In the genomic region with DNA sequence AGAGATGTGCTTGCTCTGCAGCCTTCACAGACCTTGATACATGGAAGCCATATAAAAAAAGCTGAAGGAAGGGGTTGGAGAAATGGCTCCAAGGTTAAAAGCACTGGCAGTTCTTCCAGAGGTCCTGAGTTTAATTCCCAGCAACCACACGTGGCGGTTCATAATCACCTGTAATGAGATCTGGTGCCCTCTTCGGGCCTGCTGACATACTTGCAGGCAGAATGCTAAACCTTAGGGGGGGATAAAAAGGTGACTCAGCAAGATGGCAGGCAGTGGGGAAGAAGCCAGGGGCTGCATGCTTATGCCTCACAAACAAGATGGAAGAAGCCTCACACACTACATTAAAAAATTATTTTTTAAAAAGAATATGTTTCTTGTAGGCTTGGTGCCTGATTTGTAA, we compare ENCODE assay signal across 26 mouse cellular contexts. TPM values are rescaled to one million over a fixed set of nuclear protein-coding genes. Genes with fewer than 3 reads are reported as not detected.
DNase-seq lines count a peak whose midpoint lies in the region; ATAC-seq and TF ChIP-seq lines count a peak whose summit lies in the region.
"Had no signal": no experiment of that assay in that cellular context is flagged by ENCODE, and none has a peak within 500 bp of the region (broad histone marks: within the 10 kb centered on the region; RNA-seq: fewer than 3 reads in every experiment).

No protein-coding gene starts in this region.

- TF ChIP-seq POLR2A in heart, adult 2 months (IDR thresholded peaks at IDR 0.05; ENCODE audit: insufficient read depth, low read depth, low read length) = no peak

- WGBS in heart, adult 2 months = 67% methylated on average over 3 of the region's 3 CpGs
- 69% methylated on average over 3 of the region's 3 CpGs for WGBS in liver, postnatal 0 days (ENCODE audit: insufficient replicate concordance)

- no peaks in the 10 kb centered on the region for H3K27me3 ChIP-seq in heart, adult 2 months (ENCODE audit: control insufficient read depth, insufficient read depth, low read length)
- H3K27me3 ChIP-seq in liver, postnatal 0 days (ENCODE audit: insufficient read depth, low read length) = no peaks in the 10 kb centered on the region
- H3K27me3 ChIP-seq: embryonic facial prominence, embryonic 15.5 days; limb, embryonic 12.5 days; liver, embryonic 15.5 days; megakaryocyte, embryonic 14.5 days; neural tube, embryonic 15.5 days had no signal

- H3K27ac ChIP-seq in heart, adult 2 months = no peak overlapping the region
- no peak overlapping the region for H3K27ac ChIP-seq in liver, postnatal 0 days (ENCODE audit: low read depth)
- peak overlapping the region; percentile 28; the same call in 1 of the 2 replicates for H3K27ac ChIP-seq in ES-E14 (ENCODE audit: insufficient read depth, low read depth, low read length, poor library complexity, severe bottlenecking)
- H3K27ac ChIP-seq: embryonic facial prominence, embryonic 15.5 days; forebrain, embryonic 10.5 days; limb, embryonic 12.5 days; liver, embryonic 15.5 days; neural tube, embryonic 15.5 days had no signal

- H3K4me1 ChIP-seq in heart, adult 2 months (ENCODE audit: control insufficient read depth, insufficient read depth, low read length) = peaks cover 21% of the 10 kb centered on the region
- peaks cover 15% of the 10 kb centered on the region for H3K4me1 ChIP-seq in liver, postnatal 0 days (ENCODE audit: insufficient read depth)
- peaks cover 17 to 22% of the 10 kb centered on the region in 2 experiments for H3K4me1 ChIP-seq in ES-E14 (ENCODE audit: control insufficient read depth in 2 of 2, insufficient read depth in 2 of 2, low read length in 2 of 2, poor library complexity in 1 of 2)
- H3K4me1 ChIP-seq: embryonic facial prominence, embryonic 15.5 days; limb, embryonic 12.5 days; neural tube, embryonic 15.5 days had no signal

- in situ Hi-C loops in ES-E14 (cut with MboI; ENCODE audit: low sequenced_read_pairs in 2 of 2, unreplicated experiment in 2 of 2) = no loop called here

- H3K9ac ChIP-seq in heart, adult 2 months (ENCODE audit: low read depth, low read length) = no peak overlapping the region
- H3K9ac ChIP-seq in liver, postnatal 0 days (replicated peaks) = no peak overlapping the region
- peak overlapping the region; percentile 16; the same call in 1 of the 2 replicates for H3K9ac ChIP-seq in ES-E14 (ENCODE audit: insufficient read depth, low read depth, low read length, poor library complexity, severe bottlenecking)
- H3K9ac ChIP-seq: embryonic facial prominence, embryonic 15.5 days; forebrain, postnatal 0 days; limb, embryonic 12.5 days; liver, embryonic 15.5 days; neural tube, embryonic 15.5 days had no signal

- TF ChIP-seq CTCF in heart, adult 2 months (IDR thresholded peaks at IDR 0.05) = peak; percentile 36
- TF ChIP-seq CTCF in liver, postnatal 0 days (IDR thresholded peaks at IDR 0.05; ENCODE audit: low read depth) = 0 out of 2 replicates have a peak, but pooled peaks have one; percentile 24

- no peak for ATAC-seq in liver, postnatal 0 days
- ATAC-seq: forebrain, postnatal 0 days; hindbrain, embryonic 16.5 days had no signal

- H3K79me2 ChIP-seq in heart, adult 2 months (replicated peaks; ENCODE audit: control insufficient read depth, insufficient read depth, low read length) = no peaks in the 10 kb centered on the region

- no peak overlapping the region for H3K4me2 ChIP-seq in liver, postnatal 0 days (ENCODE audit: low read depth, low read length)
- H3K4me2 ChIP-seq: embryonic facial prominence, embryonic 15.5 days; limb, embryonic 12.5 days; liver, embryonic 15.5 days; neural tube, embryonic 15.5 days had no signal

- no peak for TF ChIP-seq EP300 in heart, adult 2 months (IDR thresholded peaks at IDR 0.05; ENCODE audit: insufficient read depth, low read depth, low read length)
- no peak for TF ChIP-seq EP300 in liver, postnatal 0 days (IDR thresholded peaks at IDR 0.05; ENCODE audit: low read depth)

- no peaks in the 10 kb centered on the region for H3K9me3 ChIP-seq in liver, postnatal 0 days (ENCODE audit: low read length)
- no peaks in the 10 kb centered on the region for H3K9me3 ChIP-seq in ES-E14 (ENCODE audit: control insufficient read depth, insufficient read depth, low read depth, low read length)
- H3K9me3 ChIP-seq: embryonic facial prominence, embryonic 15.5 days; forebrain, embryonic 10.5 days; limb, embryonic 12.5 days; liver, embryonic 15.5 days; megakaryocyte, embryonic 14.5 days; neural tube, embryonic 15.5 days had no signal

- H3K36me3 ChIP-seq in heart, adult 2 months (ENCODE audit: control insufficient read depth, insufficient read depth, low read length) = peaks cover 33% of the 10 kb centered on the region
- H3K36me3 ChIP-seq in liver, postnatal 0 days (replicated peaks; ENCODE audit: insufficient read depth, low read length) = peaks cover 63% of the 10 kb centered on the region
- peaks cover 36% of the 10 kb centered on the region for H3K36me3 ChIP-seq in ES-E14 (ENCODE audit: control insufficient read depth, insufficient read depth, low read length, poor library complexity, severe bottlenecking)

- H3K4me3 ChIP-seq in heart, adult 2 months = no peak overlapping the region
- H3K4me3 ChIP-seq in liver, postnatal 0 days (ENCODE audit: low read depth, low read length) = no peak overlapping the region
- no peak overlapping the region for H3K4me3 ChIP-seq in ES-E14 (ENCODE audit: insufficient read depth in 1 of 2, low read depth in 1 of 2, low read length in 2 of 2, poor library complexity in 1 of 2, severe bottlenecking in 1 of 2)
- H3K4me3 ChIP-seq: embryonic facial prominence, embryonic 15.5 days; forebrain, embryonic 10.5 days; limb, embryonic 12.5 days; liver, embryonic 15.5 days; megakaryocyte, embryonic 14.5 days; neural tube, embryonic 15.5 days had no signal

- intact Hi-C loops in heart, adult 2 months (cut with DNase I) = no loop called here
- intact Hi-C loops in heart, postnatal 25 days (cut with DNase I) = no loop called here

- DNase-seq in heart, adult 2 months = no peak
- DNase-seq in heart, postnatal 25 days (ENCODE audit: low spot score) = no peak
- no peak for DNase-seq in liver, postnatal 0 days
- DNase-seq in liver (no peak), ES-E14 (ENCODE audit: low read depth, low spot score) (no peak)
- peak; percentile 23 for DNase-seq in thymus, postnatal 0 days (ENCODE audit: low spot score)
- no peak for DNase-seq in adrenal gland, adult (ENCODE audit: inconsistent age in 2 of 2, low spot score in 1 of 2)
- DNase-seq in lung, postnatal 10 days = no peak
- DNase-seq: adrenal gland, adult 2 months; cerebellum, adult 11 months; cerebellum, postnatal 36 days; forebrain, postnatal 0 days; heart, postnatal 4 days; kidney, adult 2 months; kidney, postnatal 14 days; lung, postnatal 14 days; midbrain, embryonic 14.5 days; right cerebral cortex, postnatal 14 days; spleen, adult 18-20 months had no signal

TF ChIP-seq in ES-E14, 5 proteins besides CTCF, POLR2A, EP300 and RAD21:
- TF ChIP-seq MAFK (IDR thresholded peaks at IDR 0.05; ENCODE audit: insufficient read depth, low read depth, low read length) = peak; percentile 98
- no peak for TF ChIP-seq HCFC1 (IDR thresholded peaks at IDR 0.05; ENCODE audit: borderline replicate concordance, insufficient read depth, low read length)
- no peak for TF ChIP-seq CHD2 (IDR thresholded peaks at IDR 0.05; ENCODE audit: low read depth, low read length)
- 0 out of 2 replicates have a peak, but pooled peaks have one; percentile 18 for TF ChIP-seq ZC3H11A (IDR thresholded peaks at IDR 0.05; ENCODE audit: borderline replicate concordance, low read depth, low read length)
- TF ChIP-seq ZNF384 (IDR thresholded peaks at IDR 0.05; ENCODE audit: low read depth, low read length) = no peak

RNA-seq across cellular contexts. Expression of gene Cep68, which starts 15.0 kb away (rescaled TPM):
- 10 to 100 TPM; 43.1 to 49.3 TPM for total RNA-seq in heart, adult 2 months (2021)
- polyA plus RNA-seq in heart, adult 2 months (2012; rRNA removed) = 20.1 and 33.4 TPM in 2 replicates
- 10 to 100 TPM; 44.9 to 52.1 TPM for total RNA-seq in heart, postnatal 25 days (2021)
- polyA plus RNA-seq in liver, postnatal 0 days (2015; fragmentation: Nextera tagmentation; extraction: Ambion mirVana) = 4.8 and 4.9 TPM in 2 replicates
- total RNA-seq in ES-E14 (2012; rRNA removed) = 30.9 and 39.2 TPM in 2 replicates
- 16.6 and 18.1 TPM in 2 replicates for polyA plus RNA-seq in thymus, postnatal 0 days (2015; fragmentation: Nextera tagmentation; extraction: Ambion mirVana)

RNA-seq across cellular contexts. Expression of gene Rab1a, which starts 33.0 kb away (rescaled TPM):
- total RNA-seq in heart, adult 2 months (2021) = 100 to 1,000 TPM; 119 to 131 TPM
- polyA plus RNA-seq in heart, adult 2 months (2012; rRNA removed) = 52.8 and 93.3 TPM in 2 replicates
- total RNA-seq in heart, postnatal 25 days (2021) = 100 to 1,000 TPM; 118 to 135 TPM
- polyA plus RNA-seq in liver, postnatal 0 days (2015; fragmentation: Nextera tagmentation; extraction: Ambion mirVana) = 141 and 143 TPM in 2 replicates
- 77.9 and 122 TPM in 2 replicates for total RNA-seq in ES-E14 (2012; rRNA removed)
- polyA plus RNA-seq in thymus, postnatal 0 days (2015; fragmentation: Nextera tagmentation; extraction: Ambion mirVana) = 172 and 180 TPM in 2 replicates
